Comparison of ENCODE assay signal across 8 mouse cellular contexts in the genomic region with DNA sequence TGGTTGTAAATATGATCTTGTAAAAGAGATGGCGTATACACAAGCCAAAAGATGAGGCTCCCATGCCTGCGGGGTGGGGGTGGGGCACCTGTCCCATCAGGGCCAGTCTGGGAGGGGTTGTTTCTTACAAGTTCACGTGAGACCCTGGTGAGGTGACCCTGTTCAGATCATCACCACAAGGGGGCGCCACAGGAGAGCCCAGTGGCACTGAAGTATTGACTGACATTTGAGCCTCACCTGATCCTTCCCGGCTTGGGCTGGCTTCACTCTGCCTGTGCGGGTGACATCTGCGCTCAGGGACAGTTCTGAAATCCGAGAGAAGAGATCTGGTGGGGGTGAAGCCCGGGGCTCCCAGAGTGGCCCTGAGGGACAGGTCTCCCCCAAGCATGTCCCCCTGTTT. TPM values are rescaled to one million over a fixed set of nuclear protein-coding genes. Genes with fewer than 3 reads are reported as not detected.
A peak's percentile ranks its signal among the peaks of the same experiment; 100 is the strongest.
DNase-seq lines count a peak whose midpoint lies in the region; TF ChIP-seq lines count a peak whose summit lies in the region.

No protein-coding gene starts in this region.

- H3K27me3 ChIP-seq in heart, embryonic 10.5 days (ENCODE audit: insufficient read depth, poor library complexity, severe bottlenecking) = peaks cover 15% of the 10 kb centered on the region; the same call in 1 of the 2 replicates
- H3K27me3 ChIP-seq in C2C12 (ENCODE audit: control insufficient read depth, insufficient read depth, insufficient read length) = peaks cover 4% of the 10 kb centered on the region
- no peaks in the 10 kb centered on the region; the same call in 1 of the 2 replicates for H3K27me3 ChIP-seq in limb, embryonic 10.5 days (ENCODE audit: low read depth, poor library complexity, severe bottlenecking)

- no peaks in the 10 kb centered on the region for H3K9me3 ChIP-seq in heart, embryonic 10.5 days
- no peaks in the 10 kb centered on the region for H3K9me3 ChIP-seq in limb, embryonic 10.5 days (replicated peaks)

- no peak overlapping the region for H3K27ac ChIP-seq in heart, embryonic 10.5 days
- H3K27ac ChIP-seq in limb, embryonic 10.5 days = no peak overlapping the region

- H3K79me3 ChIP-seq in C2C12 (ENCODE audit: low read depth) = no peaks in the 10 kb centered on the region

- no peaks in the 10 kb centered on the region for H3K36me3 ChIP-seq in heart, embryonic 10.5 days
- no peaks in the 10 kb centered on the region for H3K36me3 ChIP-seq in C2C12 (ENCODE audit: control insufficient read depth, insufficient read depth)
- no peaks in the 10 kb centered on the region for H3K36me3 ChIP-seq in limb, embryonic 10.5 days

- peak; percentile 61 for TF ChIP-seq CTCF in C2C12 (IDR thresholded peaks at IDR 0.05; ENCODE audit: control insufficient read depth, insufficient read depth, insufficient read length)

- no peak overlapping the region for H3K4me3 ChIP-seq in heart, embryonic 10.5 days
- H3K4me3 ChIP-seq in C2C12 (ENCODE audit: insufficient read depth, poor library complexity, severe bottlenecking) = no peak overlapping the region
- H3K4me3 ChIP-seq in limb, embryonic 10.5 days = no peak overlapping the region

- H3ac ChIP-seq in C2C12 (ENCODE audit: control insufficient read depth, insufficient read length, low read depth) = no peak overlapping the region

- no peaks in the 10 kb centered on the region for H3K79me2 ChIP-seq in C2C12 (ENCODE audit: control insufficient read depth, insufficient read depth)

- peak; percentile 88 for DNase-seq in heart, embryonic 10.5 days (ENCODE audit: low spot score)
- no peak for DNase-seq in heart, adult 11 months
- DNase-seq in adrenal gland, postnatal 4 days (ENCODE audit: low spot score in 2 of 2) = peak; percentile 26 to 52
- peak; percentile 80 for DNase-seq in gastrocnemius, adult 18-20 months (ENCODE audit: low spot score)
- peak; percentile 81 for DNase-seq in limb, embryonic 10.5 days (ENCODE audit: low spot score)
- peak; percentile 70 for DNase-seq in retina, embryonic 14.5 days (ENCODE audit: low spot score)
- DNase-seq in Muller cell, postnatal 12 days (ENCODE audit: inconsistent ontology term) = no peak

- 14% methylated on average over 9 of the region's 9 CpGs for WGBS in heart, embryonic 10.5 days
- WGBS in limb, embryonic 10.5 days = 11% methylated on average over 9 of the region's 9 CpGs

- peaks cover 12% of the 10 kb centered on the region for H3K4me1 ChIP-seq in heart, embryonic 10.5 days
- peaks cover 13% of the 10 kb centered on the region for H3K4me1 ChIP-seq in limb, embryonic 10.5 days

TF ChIP-seq in C2C12, 6 proteins besides CTCF, POLR2A, EP300 and RAD21:
- TF ChIP-seq USF1 (IDR thresholded peaks at IDR 0.05; ENCODE audit: low read depth) (no peak), FOSL1 (IDR thresholded peaks at IDR 0.05; ENCODE audit: insufficient read depth, low read length, poor library complexity, severe bottlenecking) (no peak), CEBPB (IDR thresholded peaks at IDR 0.05; ENCODE audit: low read depth) (no peak), MAX (IDR thresholded peaks at IDR 0.05) (no peak), MYOG (IDR thresholded peaks at IDR 0.05; ENCODE audit: control insufficient read depth, extremely low read depth, insufficient read length) (no peak), MYOD1 (IDR thresholded peaks at IDR 0.05; ENCODE audit: control insufficient read depth, insufficient read length, low read depth) (no peak)
TF ChIP-seq in C2C12: peak in this region for 0.

RNA-seq across cellular contexts. Expression of gene Padi4, which starts 10.9 kb away (rescaled TPM):
- polyA plus RNA-seq in heart, embryonic 10.5 days (2016; fragmentation: Nextera tagmentation; extraction: Ambion mirVana) = 1.9 and 2.9 TPM in 2 replicates
- 0.02 TPM for polyA plus RNA-seq in C2C12 (2012; fragmentation: generic; extraction: Trizol)
- 1 to 10 TPM; 1.4 to 2.7 TPM for total RNA-seq in adrenal gland, postnatal 4 days (2021)
- under 1 TPM in 1 of 2 experiments, not detected in 1; 0.09 TPM for total RNA-seq in gastrocnemius, adult 18-20 months (2021)
- polyA plus RNA-seq in limb, embryonic 10.5 days (2016; fragmentation: Nextera tagmentation; extraction: Ambion mirVana) = 0.08 TPM in 1 of 2 replicates, not detected in the other

RNA-seq across cellular contexts. Expression of gene Padi6, which starts 20.7 kb away (rescaled TPM):
- not detected in 2 replicates for polyA plus RNA-seq in heart, embryonic 10.5 days (2016; fragmentation: Nextera tagmentation; extraction: Ambion mirVana)
- not detected for polyA plus RNA-seq in C2C12 (2012; fragmentation: generic; extraction: Trizol)
- under 1 TPM in 1 of 2 experiments, not detected in 1; 0.73 TPM for total RNA-seq in adrenal gland, postnatal 4 days (2021)
- total RNA-seq in gastrocnemius, adult 18-20 months (2021) = not detected
- polyA plus RNA-seq in limb, embryonic 10.5 days (2016; fragmentation: Nextera tagmentation; extraction: Ambion mirVana) = not detected in 2 replicates

RNA-seq across cellular contexts. Expression of gene Padi3, which starts 47.3 kb away (rescaled TPM):
- 0.87 and 0.96 TPM in 2 replicates for polyA plus RNA-seq in heart, embryonic 10.5 days (2016; fragmentation: Nextera tagmentation; extraction: Ambion mirVana)
- 1.1 TPM for polyA plus RNA-seq in C2C12 (2012; fragmentation: generic; extraction: Trizol)
- total RNA-seq in adrenal gland, postnatal 4 days (2021) = not detected
- total RNA-seq in gastrocnemius, adult 18-20 months (2021) = 1 to 10 TPM; 1.4 TPM
- 1.3 and 1.5 TPM in 2 replicates for polyA plus RNA-seq in limb, embryonic 10.5 days (2016; fragmentation: Nextera tagmentation; extraction: Ambion mirVana)

Comparison
In these comparisons a context has a peak if more than half of its experiments do, and no peak if none do; other contexts are left out.
1. DNase-seq: peak in heart, embryonic 10.5 days (single experiment), adrenal gland, postnatal 4 days (2 of 2), gastrocnemius, adult 18-20 months (single experiment), limb, embryonic 10.5 days (single experiment) and retina, embryonic 14.5 days (single experiment); none in heart, adult 11 months (single experiment) and Muller cell, postnatal 12 days (single experiment).